Mouse (Mus musculus): ENCODE data around the gene Pramel5. TPM values are rescaled to one million over a fixed set of nuclear protein-coding genes. Genes with fewer than 3 reads are reported as not detected.
"Not testable (repeated sequence)": the region's sequence is repeated elsewhere in the genome, so short reads cannot be mapped to it uniquely, and the experiment has no call there.

Gene Pramel5
- polyA plus RNA-seq (2015; fragmentation: Nextera tagmentation; extraction: Ambion mirVana) = not detected in 2 replicates

GRCm38 (mm10) chr4:144280388-144280787 lies at the start of gene Pramel5:
Gene Pramel5, minus strand, starts transcription at chr4:144280488.
- H3K27ac ChIP-seq (ENCODE audit: low read length); ATAC-seq (replicated peaks; ENCODE audit: extremely low read depth, insufficient read depth, low FRiP score); H3K4me2 ChIP-seq (ENCODE audit: low read depth, low read length); H3K27me3 ChIP-seq (ENCODE audit: control insufficient read depth, insufficient read depth, low read length); H3K9ac ChIP-seq (ENCODE audit: low read length); H3K36me3 ChIP-seq (ENCODE audit: control insufficient read depth, insufficient read depth); H3K4me3 ChIP-seq (ENCODE audit: low read length); H3K4me1 ChIP-seq (ENCODE audit: control insufficient read depth, insufficient read depth, low read length); H3K9me3 ChIP-seq (replicated peaks; ENCODE audit: control insufficient read depth, low read length): not testable (repeated sequence)
- WGBS = 77% methylated on average over 1 of the region's 1 CpGs

- not testable (repeated sequence) for H3K36me3 ChIP-seq (ENCODE audit: control insufficient read depth, insufficient read depth); H3K4me1 ChIP-seq (ENCODE audit: control insufficient read depth, insufficient read depth, low read length); H3K4me2 ChIP-seq (ENCODE audit: low read depth, low read length); H3K9ac ChIP-seq (ENCODE audit: low read length); H3K4me3 ChIP-seq (ENCODE audit: low read length); H3K9me3 ChIP-seq (replicated peaks; ENCODE audit: control insufficient read depth, low read length); H3K27ac ChIP-seq (ENCODE audit: low read length); ATAC-seq (replicated peaks; ENCODE audit: extremely low read depth, insufficient read depth, low FRiP score); H3K27me3 ChIP-seq (ENCODE audit: control insufficient read depth, insufficient read depth, low read length)
- WGBS = 50% methylated on average over 4 of the region's 4 CpGs
Measured at GRCm38 (mm10) chr4:144329949-144330348, 49.7 kb upstream of the Pramel5 start, which contains the start of gene Gm13128. Gene Gm13128, plus strand, starts transcription at chr4:144330249.

- not testable (repeated sequence) for H3K27me3 ChIP-seq (ENCODE audit: control insufficient read depth, insufficient read depth, low read length); H3K9ac ChIP-seq (ENCODE audit: low read length)
Measured at GRCm38 (mm10) chr4:144312666-144313460, 32.6 kb upstream of the Pramel5 start.

GRCm38 (mm10) chr4:144299414-144299813 lies 19.1 kb upstream of the Pramel5 start:
- not testable (repeated sequence) for H3K9me3 ChIP-seq (replicated peaks; ENCODE audit: control insufficient read depth, low read length); H3K9ac ChIP-seq (ENCODE audit: low read length); H3K4me1 ChIP-seq (ENCODE audit: control insufficient read depth, insufficient read depth, low read length); H3K4me2 ChIP-seq (ENCODE audit: low read depth, low read length); H3K27me3 ChIP-seq (ENCODE audit: control insufficient read depth, insufficient read depth, low read length); H3K4me3 ChIP-seq (ENCODE audit: low read length); H3K36me3 ChIP-seq (ENCODE audit: control insufficient read depth, insufficient read depth); H3K27ac ChIP-seq (ENCODE audit: low read length); ATAC-seq (replicated peaks; ENCODE audit: extremely low read depth, insufficient read depth, low FRiP score)
- 41% methylated on average over 1 of the region's 1 CpGs for WGBS

More at GRCm38 (mm10) chr4:144312666-144313460, 32.6 kb upstream of the Pramel5 start:
- H3K9me3 ChIP-seq (replicated peaks; ENCODE audit: control insufficient read depth, low read length); H3K4me1 ChIP-seq (ENCODE audit: control insufficient read depth, insufficient read depth, low read length); H3K4me2 ChIP-seq (ENCODE audit: low read depth, low read length); H3K27ac ChIP-seq (ENCODE audit: low read length); ATAC-seq (replicated peaks; ENCODE audit: extremely low read depth, insufficient read depth, low FRiP score); H3K36me3 ChIP-seq (ENCODE audit: control insufficient read depth, insufficient read depth); H3K4me3 ChIP-seq (ENCODE audit: low read length): not testable (repeated sequence)
- 79% methylated on average over 2 of the region's 2 CpGs for whole genome bisulfite sequencing

- not testable (repeated sequence) for H3K4me1 ChIP-seq (ENCODE audit: control insufficient read depth, insufficient read depth, low read length); H3K27ac ChIP-seq (ENCODE audit: low read length); H3K4me3 ChIP-seq (ENCODE audit: low read length); H3K9ac ChIP-seq (ENCODE audit: low read length); H3K4me2 ChIP-seq (ENCODE audit: low read depth, low read length); ATAC-seq (replicated peaks; ENCODE audit: extremely low read depth, insufficient read depth, low FRiP score); H3K9me3 ChIP-seq (replicated peaks; ENCODE audit: control insufficient read depth, low read length); H3K27me3 ChIP-seq (ENCODE audit: control insufficient read depth, insufficient read depth, low read length); H3K36me3 ChIP-seq (ENCODE audit: control insufficient read depth, insufficient read depth)
Measured at GRCm38 (mm10) chr4:144254768-144255167, 25.5 kb downstream of the Pramel5 start.

Other genes starting within 250 kb of the Pramel5 start
- not detected in 2 replicates for gene Pramel4, start 221.4 kb downstream of the Pramel5 start, polyA plus RNA-seq (2015; fragmentation: Nextera tagmentation; extraction: Ambion mirVana)
- gene Gm13102, start 174.0 kb downstream of the Pramel5 start, polyA plus RNA-seq (2015; fragmentation: Nextera tagmentation; extraction: Ambion mirVana) = not detected in 2 replicates
- gene Oog3, start 117.8 kb downstream of the Pramel5 start, polyA plus RNA-seq (2015; fragmentation: Nextera tagmentation; extraction: Ambion mirVana) = not detected in 2 replicates
- not detected in 2 replicates for gene Oog2, start 89.8 kb downstream of the Pramel5 start, polyA plus RNA-seq (2015; fragmentation: Nextera tagmentation; extraction: Ambion mirVana)
- gene C87977, start 67.2 kb downstream of the Pramel5 start, polyA plus RNA-seq (2015; fragmentation: Nextera tagmentation; extraction: Ambion mirVana) = not detected in 2 replicates
- gene Gm13128, start 49.8 kb upstream of the Pramel5 start, polyA plus RNA-seq (2015; fragmentation: Nextera tagmentation; extraction: Ambion mirVana) = not detected in 2 replicates
- not detected in 2 replicates for gene Gm13119, start 77.5 kb upstream of the Pramel5 start, polyA plus RNA-seq (2015; fragmentation: Nextera tagmentation; extraction: Ambion mirVana)
- gene Pramef20, start 97.4 kb upstream of the Pramel5 start, polyA plus RNA-seq (2015; fragmentation: Nextera tagmentation; extraction: Ambion mirVana) = not detected in 2 replicates
- gene Pramef12, start 128.0 kb upstream of the Pramel5 start, polyA plus RNA-seq (2015; fragmentation: Nextera tagmentation; extraction: Ambion mirVana) = 0.05 TPM in 1 of 2 replicates, not detected in the other
- gene 1700012P22Rik, start 158.3 kb upstream of the Pramel5 start, polyA plus RNA-seq (2015; fragmentation: Nextera tagmentation; extraction: Ambion mirVana) = not detected in 2 replicates
- gene Gm9944, start 172.8 kb upstream of the Pramel5 start, polyA plus RNA-seq (2015; fragmentation: Nextera tagmentation; extraction: Ambion mirVana) = not detected in 2 replicates
- gene Aadacl3, start 183.3 kb upstream of the Pramel5 start, polyA plus RNA-seq (2015; fragmentation: Nextera tagmentation; extraction: Ambion mirVana) = not detected in 2 replicates
- gene 9430007A20Rik, start 239.3 kb upstream of the Pramel5 start, polyA plus RNA-seq (2015; fragmentation: Nextera tagmentation; extraction: Ambion mirVana) = not detected in 2 replicates

Data from heart, embryonic 16.5 days (tissue).